Mouse (Mus musculus) splenic B cell, adult 2 months (primary cell): ENCODE measurements around the gene BC055324.

Experiments
- DNase-seq: peaks from one replicate; pipeline ENCODE4 v3.0.0-alpha.2; 2011; ENCODE audit warnings: low read depth, low spot score
- H3K27me3 ChIP-seq: 2 replicates; pipeline ENCODE4 v1.6.1; 2012; ENCODE audit warnings: mild to moderate bottlenecking, low read length, moderate library complexity, mixed read lengths; ENCODE audit not compliant: control insufficient read depth, poor library complexity, insufficient read depth, severe bottlenecking
- H3K36me3 ChIP-seq: 2 replicates; pipeline ENCODE4 v1.6.1; 2012; ENCODE audit warnings: mild to moderate bottlenecking, low read length, moderate library complexity, mixed read lengths; ENCODE audit not compliant: control insufficient read depth, poor library complexity, insufficient read depth, severe bottlenecking

Gene BC055324

GRCm38 (mm10) chr1:163917349-163918160 is 77.0 kb downstream of the BC055324 start:
- H3K27me3 ChIP-seq = no peaks in the 10 kb centered on the region
- no peak for DNase-seq
- H3K36me3 ChIP-seq = no peaks in the 10 kb centered on the region

- DNase-seq = no peak
- Histone ChIP-seq H3K36me3 (no peaks in the 10 kb centered on the region), H3K27me3 (no peaks in the 10 kb centered on the region)
Observed at GRCm38 (mm10) chr1:163911981-163912380, 82.6 kb downstream of the BC055324 start.

- no peaks in the 10 kb centered on the region for H3K36me3 ChIP-seq
- DNase-seq = no peak
- H3K27me3 ChIP-seq = no peaks in the 10 kb centered on the region
Observed at GRCm38 (mm10) chr1:163910785-163911184, 83.8 kb downstream of the BC055324 start.

GRCm38 (mm10) chr1:163910343-163910742 is 84.3 kb downstream of the BC055324 start:
- Histone ChIP-seq H3K36me3 (no peaks in the 10 kb centered on the region), H3K27me3 (no peaks in the 10 kb centered on the region)
- DNase-seq = peak; percentile 75

GRCm38 (mm10) chr1:163908389-163908788 is 86.2 kb downstream of the BC055324 start:
- Histone ChIP-seq H3K27me3 (no peaks in the 10 kb centered on the region), H3K36me3 (no peaks in the 10 kb centered on the region)
- DNase-seq = no peak

- Histone ChIP-seq H3K27me3 (no peaks in the 10 kb centered on the region), H3K36me3 (no peaks in the 10 kb centered on the region)
- DNase-seq = no peak
Observed at GRCm38 (mm10) chr1:163907007-163907811, 87.4 kb downstream of the BC055324 start.

GRCm38 (mm10) chr1:163903411-163903810 is 91.2 kb downstream of the BC055324 start:
- Histone ChIP-seq H3K27me3 (no peaks in the 10 kb centered on the region), H3K36me3 (no peaks in the 10 kb centered on the region)
- no peak for DNase-seq

GRCm38 (mm10) chr1:163900168-163900567 is 94.4 kb downstream of the BC055324 start:
- DNase-seq = no peak
- Histone ChIP-seq H3K27me3 (no peaks in the 10 kb centered on the region), H3K36me3 (no peaks in the 10 kb centered on the region)

GRCm38 (mm10) chr1:163899575-163899974 is 95.0 kb downstream of the BC055324 start:
- Histone ChIP-seq H3K36me3 (no peaks in the 10 kb centered on the region), H3K27me3 (no peaks in the 10 kb centered on the region)
- peak; percentile 3 for DNase-seq

GRCm38 (mm10) chr1:163898291-163898764 is 96.3 kb downstream of the BC055324 start:
- no peaks in the 10 kb centered on the region for H3K27me3 ChIP-seq
- no peaks in the 10 kb centered on the region for H3K36me3 ChIP-seq
- no peak for DNase-seq
